Mouse (Mus musculus) liver, embryonic 14.5 days (tissue): ENCODE measurements around the gene Dexi.

Experiments used
- CTCF ChIP-seq: IDR thresholded peaks from 2 replicates; pipeline ENCODE4 v1.5.1; 2016; ENCODE audit warnings: antibody characterized with exemption, low read depth, control low read depth
- EP300 ChIP-seq: IDR thresholded peaks from 2 replicates; pipeline ENCODE4 v1.6.1; 2016; ENCODE audit warnings: antibody characterized with exemption, low read depth

- TF ChIP-seq EP300 (no peak), CTCF (no peak)
Observed at GRCm38 (mm10) chr16:10548938-10549337, 6.1 kb upstream of the Dexi start.
